Mouse (Mus musculus) gastrocnemius, adult 18-20 months (tissue): ENCODE results near the gene Alad. TPM values are rescaled to one million over a fixed set of nuclear protein-coding genes. Genes with fewer than 3 reads are reported as not detected.
"Not testable (repeated sequence)": the region's sequence is repeated elsewhere in the genome, so short reads cannot be mapped to it uniquely, and the experiment has no call there.

Experiments used
- DNase-seq: peaks from one replicate; pipeline ENCODE4 v3.0.0; 2021; ENCODE audit warnings: low spot score
- total RNA-seq, 2 experiments: library from RNA; stranded (reverse); gene quantifications; 2 replicates each; pipeline ENCODE4 v1.2.3; 2021

Alad gene
- total RNA-seq, 2 experiments from 2014 or later: 29.5 to 32.4 TPM

GRCm38 (mm10) chr4:62487172-62487571, 32.5 kb downstream of the Alad start:
- DNase-seq: no peak

GRCm38 (mm10) chr4:62486162-62486696, 33.5 kb downstream of the Alad start:
- DNase-seq: no peak

GRCm38 (mm10) chr4:62485450-62486161, 34.1 kb downstream of the Alad start:
- DNase-seq: no peak

GRCm38 (mm10) chr4:62484928-62485327, 34.8 kb downstream of the Alad start:
- no peak for DNase-seq

- no peak for DNase-seq
Measured at GRCm38 (mm10) chr4:62480709-62481605, 38.8 kb downstream of the Alad start.

GRCm38 (mm10) chr4:62479937-62480708, 39.6 kb downstream of the Alad start, which contains the start of gene Bspry:
Gene Bspry (plus strand): TSS chr4:62480053.
- no peak for DNase-seq

- not testable (repeated sequence) for DNase-seq
Measured at GRCm38 (mm10) chr4:62479593-62479936, 40.2 kb downstream of the Alad start.

- DNase-seq: no peak
Measured at GRCm38 (mm10) chr4:62477542-62478244, 42.0 kb downstream of the Alad start.

- DNase-seq: no peak
Measured at GRCm38 (mm10) chr4:62475793-62476192, 43.9 kb downstream of the Alad start.

- DNase-seq: no peak
Measured at GRCm38 (mm10) chr4:62475131-62475530, 44.6 kb downstream of the Alad start.

- DNase-seq: no peak
Measured at GRCm38 (mm10) chr4:62472071-62472470, 47.6 kb downstream of the Alad start.

- peak; percentile 71 for DNase-seq
Measured at GRCm38 (mm10) chr4:62470598-62471051, 49.1 kb downstream of the Alad start, which contains the start of gene Wdr31. Gene Wdr31 (minus strand): TSS chr4:62470896.

- no peak for DNase-seq
Measured at GRCm38 (mm10) chr4:62468158-62468557, 51.6 kb downstream of the Alad start.

- no peak for DNase-seq
Measured at GRCm38 (mm10) chr4:62463124-62463523, 56.6 kb downstream of the Alad start.

- no peak for DNase-seq
Measured at GRCm38 (mm10) chr4:62460348-62460747, 59.4 kb downstream of the Alad start.

Other genes with a start within 250 kb of the Alad start
- 10 to 100 TPM; 11.5 to 11.6 TPM for gene Fkbp15, start 159.4 kb downstream of the Alad start, total RNA-seq
- 1 to 10 TPM; 8.5 to 9.7 TPM for gene Slc31a1, start 159.2 kb downstream of the Alad start, total RNA-seq
- 10 to 100 TPM; 50.0 to 51.6 TPM for gene Cdc26, start 111.3 kb downstream of the Alad start, total RNA-seq
- 10 to 100 TPM; 16.1 to 17.3 TPM for gene Prpf4, start 111.1 kb downstream of the Alad start, total RNA-seq
- not detected for gene Rnf183, start 84.7 kb downstream of the Alad start, total RNA-seq
- under 1 TPM; 0.25 to 0.64 TPM for gene Wdr31, start 49.0 kb downstream of the Alad start, total RNA-seq
- not detected for gene Bspry, start 39.9 kb downstream of the Alad start, total RNA-seq
- 1 to 10 TPM; 1.1 to 1.3 TPM for gene Hdhd3, start 16.5 kb downstream of the Alad start, total RNA-seq
- 10 to 100 TPM; 14.4 to 14.8 TPM for gene Pole3, start 5.2 kb upstream of the Alad start, total RNA-seq
- under 1 TPM in 1 of 2 experiments, not detected in 1; 0.11 TPM for gene 4933430I17Rik, start 5.5 kb upstream of the Alad start, total RNA-seq
- gene Rgs3, start 39.9 kb upstream of the Alad start, total RNA-seq: 1 to 10 TPM; 7.4 to 9.3 TPM